Mouse (Mus musculus) skeletal muscle tissue, adult 2 months (tissue): ENCODE measurements at regions not wholly inside any gene's neighbourhood (a gene's known extent, or its start where the extent isn't known, plus 50 kb on each side); places are given as distances from the start of the nearest gene placed in this dataset.
"Not testable (repeated sequence)": the region's sequence is repeated elsewhere in the genome, so short reads cannot be mapped to it uniquely, and the experiment has no call there.

Source experiments
- DNase-seq: peaks from one replicate; pipeline ENCODE4 v3.0.0-alpha.2; 2012; ENCODE audit warnings: low read depth, low spot score

GRCm38 (mm10) chr3:22815842-22816241 is 739.4 kb downstream of the Tbl1xr1 start:
- no peak for DNase-seq

DNA sequence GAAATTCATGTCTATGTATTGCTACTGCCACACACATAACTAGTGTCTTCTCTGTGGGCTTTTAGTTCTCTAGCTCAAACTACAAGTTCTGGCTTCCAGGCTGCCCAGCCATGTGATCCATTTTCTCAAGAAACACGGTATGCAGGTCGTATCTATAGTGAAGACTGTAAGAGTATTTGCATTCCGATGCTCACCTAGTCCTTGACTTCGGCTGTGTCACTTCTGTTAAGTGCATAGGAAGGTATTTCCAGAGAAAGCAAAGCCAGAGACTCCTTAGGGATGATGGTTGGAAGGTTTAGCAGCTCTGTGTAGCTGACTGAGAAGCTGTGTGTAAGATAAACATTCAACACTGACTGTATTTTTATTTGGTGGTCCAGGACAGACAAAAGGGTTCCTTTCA is 750.0 kb downstream of the Tbl1xr1 start:
- no peak for DNase-seq

GRCm38 (mm10) chr3:22838986-22839385 is 762.5 kb downstream of the Tbl1xr1 start:
- DNase-seq, result no peak

- no peak for DNase-seq
Observed at GRCm38 (mm10) chr3:22850474-22850873, 774.0 kb downstream of the Tbl1xr1 start.

DNA sequence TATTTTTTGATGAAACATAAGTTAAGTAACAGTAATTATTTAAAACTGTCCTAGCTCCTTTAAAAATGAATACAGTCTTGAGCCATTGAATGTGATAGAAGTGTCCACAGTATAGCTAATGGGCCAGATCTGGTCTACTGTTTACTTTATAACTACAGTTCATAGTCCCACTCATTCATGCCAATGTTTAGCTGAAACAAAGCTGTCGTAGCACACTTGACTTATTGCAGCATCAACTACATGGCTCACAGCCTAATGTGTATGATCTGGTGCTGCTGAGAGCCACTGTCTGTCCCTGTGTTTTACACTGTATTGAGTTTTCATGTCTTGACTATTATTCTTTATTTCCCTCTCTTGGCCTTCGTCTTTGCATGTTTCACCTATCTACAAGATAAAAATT is 787.1 kb downstream of the Tbl1xr1 start:
- DNase-seq, result no peak

- no peak for DNase-seq
Observed at GRCm38 (mm10) chr3:22877883-22878282, 801.4 kb downstream of the Tbl1xr1 start.

DNA sequence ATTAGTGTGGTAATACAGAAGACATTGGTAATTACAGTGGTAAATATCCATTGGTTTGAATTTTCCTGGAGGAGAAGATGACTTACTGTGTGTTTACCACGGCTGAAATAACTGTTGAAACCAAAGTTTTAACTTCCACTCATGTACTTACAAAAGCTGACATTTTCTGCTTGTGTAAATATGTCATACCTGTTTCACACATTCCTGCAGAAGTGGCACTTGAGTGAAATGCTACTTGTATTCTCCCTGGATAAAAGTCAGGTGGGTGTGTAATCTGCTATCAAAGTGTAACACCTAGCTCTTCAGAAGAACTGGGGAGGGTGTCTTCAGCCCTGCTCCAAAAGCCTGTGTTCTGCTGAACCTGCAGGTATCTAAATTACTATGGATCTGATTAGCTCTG is 816.3 kb downstream of the Tbl1xr1 start:
- DNase-seq, result no peak

GRCm38 (mm10) chr3:22897651-22898050 is 821.2 kb downstream of the Tbl1xr1 start:
- no peak for DNase-seq

GRCm38 (mm10) chr3:22900966-22901365 is 824.5 kb downstream of the Tbl1xr1 start:
- DNase-seq, result no peak

GRCm38 (mm10) chr3:22928970-22929369 is 852.5 kb downstream of the Tbl1xr1 start:
- DNase-seq, result no peak

- no peak for DNase-seq
Observed at GRCm38 (mm10) chr3:22929762-22930519, 853.5 kb downstream of the Tbl1xr1 start.

DNA sequence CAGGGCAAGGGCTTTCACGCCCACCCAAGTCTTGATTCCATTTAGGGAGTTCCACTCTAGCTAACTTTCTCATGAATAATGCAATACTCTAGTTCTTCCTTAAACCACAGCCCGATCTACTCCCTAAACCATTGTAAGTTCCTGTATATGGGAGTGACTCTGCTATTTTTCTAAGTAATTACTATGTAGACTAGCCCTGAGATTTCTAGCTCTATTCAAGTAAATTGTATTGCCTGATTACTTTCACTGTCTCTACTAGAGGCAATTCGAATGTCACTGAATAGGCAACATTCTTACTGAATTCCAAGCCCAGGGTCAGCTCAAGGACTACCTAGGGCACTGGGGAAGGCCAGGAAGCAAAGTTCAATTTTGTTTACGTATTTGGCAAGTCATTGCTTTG is 869.2 kb downstream of the Tbl1xr1 start:
- not testable (repeated sequence) for DNase-seq

DNA sequence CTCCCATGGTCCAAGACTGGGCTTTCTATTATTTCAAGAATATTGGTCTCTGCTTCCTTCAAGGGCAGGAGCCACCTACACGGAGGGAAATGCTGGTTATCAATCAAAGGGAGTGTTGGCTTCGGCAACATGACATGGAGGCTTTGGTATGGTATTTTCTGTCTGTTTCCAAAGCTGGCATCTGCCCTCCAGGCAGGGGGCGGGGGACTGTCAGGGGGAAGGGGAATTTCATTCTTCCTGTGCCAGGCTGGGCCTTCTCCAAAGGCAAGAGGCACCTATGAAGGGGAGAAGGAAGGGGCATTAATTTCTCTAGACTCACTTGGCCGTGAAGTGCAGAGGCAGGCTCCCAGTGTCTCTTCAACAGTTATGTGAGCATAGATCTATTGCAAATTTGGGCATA is 870.7 kb downstream of the Tbl1xr1 start:
- DNase-seq, result no peak

DNA sequence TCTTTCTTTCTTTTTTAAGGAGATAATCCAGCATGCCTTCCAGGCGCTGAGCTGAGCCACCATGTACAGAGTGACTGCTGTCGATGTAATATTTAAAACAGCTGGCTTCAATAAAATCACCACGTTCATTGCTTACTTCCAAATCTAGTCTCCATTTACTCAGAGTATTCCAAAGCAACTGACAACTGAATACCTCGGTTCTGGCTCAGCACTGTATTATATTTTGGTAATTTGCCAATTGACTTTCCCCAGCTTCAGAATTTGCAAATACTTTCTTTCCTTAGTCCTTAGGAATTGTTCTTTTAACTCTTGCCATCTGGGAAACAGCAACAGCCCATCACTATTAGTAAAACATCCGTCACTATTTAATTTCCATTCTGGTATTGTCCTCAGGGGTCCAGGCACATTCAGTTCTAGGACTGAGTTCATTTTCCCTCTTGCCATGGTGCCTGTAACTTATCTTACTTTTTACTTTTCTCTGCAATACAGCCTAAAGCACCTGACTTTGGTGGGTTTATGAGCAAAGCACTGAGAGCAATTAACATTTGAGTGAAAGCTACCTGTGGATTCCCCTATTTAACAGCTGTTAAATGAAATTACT is 871.8 kb downstream of the Tbl1xr1 start:
- no peak for DNase-seq

- no peak for DNase-seq
Observed at GRCm38 (mm10) chr3:22957422-22957821, 881.0 kb downstream of the Tbl1xr1 start.

GRCm38 (mm10) chr3:22972681-22973080 is 896.2 kb downstream of the Tbl1xr1 start:
- DNase-seq, result no peak

DNA sequence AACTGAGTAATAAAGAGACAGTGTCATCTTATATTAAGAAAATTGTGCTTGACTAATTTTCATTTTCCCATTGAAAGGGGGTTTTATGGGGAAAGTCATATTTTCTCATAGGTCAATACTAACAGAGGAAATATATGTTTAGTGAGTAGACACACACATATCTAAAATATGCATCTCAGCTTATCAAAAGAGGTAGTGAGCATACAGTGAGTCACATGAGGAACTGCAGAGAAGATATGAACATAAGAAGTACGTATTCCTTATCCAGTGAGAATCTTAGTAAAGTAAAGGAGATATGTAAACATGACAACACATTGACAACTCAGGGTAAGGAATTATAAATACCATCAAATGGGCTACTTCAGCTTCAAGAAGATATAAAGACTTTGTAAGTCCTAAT is 900.3 kb downstream of the Tbl1xr1 start:
- no peak for DNase-seq

- DNase-seq, result no peak
Observed at GRCm38 (mm10) chr3:22979896-22980890, 903.7 kb downstream of the Tbl1xr1 start.

- DNase-seq, result no peak
Observed at GRCm38 (mm10) chr3:22982430-22982829, 906.0 kb downstream of the Tbl1xr1 start.

DNA sequence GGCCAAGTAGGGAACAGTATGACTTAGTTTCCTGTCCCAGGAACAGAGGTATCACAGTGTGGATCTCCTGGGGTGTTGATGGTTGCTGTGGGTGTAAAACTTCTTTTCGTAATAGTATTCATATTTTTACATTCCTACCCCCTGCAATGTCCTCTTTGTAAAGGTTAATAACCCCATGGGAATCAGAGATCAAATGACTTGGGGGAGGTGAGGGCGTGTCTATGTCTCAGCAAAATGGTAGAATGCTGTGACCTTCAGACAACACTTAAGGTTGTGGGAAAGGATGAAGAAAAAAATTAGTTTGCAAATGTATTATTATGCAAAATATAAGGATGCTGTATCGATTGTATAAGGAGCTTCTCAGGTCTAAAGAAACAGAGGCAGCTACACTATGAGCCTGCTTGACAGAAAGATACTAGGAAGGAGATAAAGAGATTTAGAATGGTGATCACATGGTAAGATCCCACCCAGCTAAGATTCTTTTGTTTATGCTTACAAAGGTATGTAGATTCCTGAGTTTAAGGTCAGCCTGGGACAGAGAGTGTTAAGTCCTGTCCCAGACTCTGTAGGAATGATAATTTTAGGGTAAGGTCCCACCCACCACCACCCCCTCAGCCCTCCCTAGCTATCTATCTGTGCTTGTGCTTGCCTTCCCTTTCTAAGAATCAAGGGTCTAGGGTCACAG is 913.8 kb downstream of the Tbl1xr1 start:
- no peak for DNase-seq

GRCm38 (mm10) chr3:22995228-22995627 is 918.8 kb downstream of the Tbl1xr1 start:
- no peak for DNase-seq

DNA sequence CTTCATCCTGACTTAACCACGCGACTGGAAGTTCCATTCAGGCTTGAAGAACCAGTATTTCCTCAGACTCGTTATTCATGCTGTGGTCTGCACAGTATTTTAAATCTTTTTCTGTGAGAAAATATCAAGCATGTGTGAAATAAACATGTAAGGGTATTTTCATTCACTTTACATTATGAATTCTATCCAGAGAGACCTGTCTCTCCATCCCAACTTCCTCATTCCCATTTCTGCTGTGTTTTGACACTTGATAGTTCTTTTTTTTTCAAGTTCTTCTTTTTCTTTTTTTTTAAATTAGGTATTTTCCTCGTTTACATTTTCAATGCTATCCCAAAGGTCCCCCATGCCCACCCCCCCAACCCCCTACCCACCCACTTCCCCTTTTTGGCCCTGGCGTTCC is 919.4 kb downstream of the Tbl1xr1 start:
- DNase-seq, result no peak
